Mouse (Mus musculus) lung, adult 2 months (tissue): ENCODE results near the gene Dpagt1.

Experiments used
- CTCF ChIP-seq: fragments of 200-500 bp; IDR thresholded peaks from 2 replicates; pipeline ENCODE4 v1.5.1; 2011; ENCODE audit warnings: mild to moderate bottlenecking, low read length, control low read depth; ENCODE audit not compliant: insufficient read depth
- POLR2A ChIP-seq: fragments of 200-500 bp; IDR thresholded peaks from 2 replicates; pipeline ENCODE4 v1.6.1; 2011; ENCODE audit warnings: low read depth, mild to moderate bottlenecking, control low read depth, low read length, borderline replicate concordance; ENCODE audit errors: extremely low read depth

GRCm38 (mm10) chr9:44314910-44315309, 10.9 kb upstream of the Dpagt1 start:
- no peak for TF ChIP-seq CTCF
- TF ChIP-seq POLR2A = no peak
